Mouse (Mus musculus) left cerebral cortex, adult 2 months (tissue): ENCODE results near the gene Itsn1. TPM values are rescaled to one million over a fixed set of nuclear protein-coding genes. Genes with fewer than 3 reads are reported as not detected.
A peak's percentile ranks its signal among the peaks of the same experiment; 100 is the strongest.

ENCODE experiments used
- DNase-seq, 2 experiments: peaks; one replicate each; pipeline ENCODE4 v3.0.0; 2021 to 2022; ENCODE audit warnings: low spot score in 2 of 2, mixed read lengths in 1 of 2; ENCODE audit errors: extremely low spot score in 1 of 2
- H3K27ac ChIP-seq: fragments of 200-600 bp; 2 replicates; pipeline ENCODE4 v1.8.1; 2022
- H3K4me3 ChIP-seq: fragments of 200-600 bp; 2 replicates; pipeline ENCODE4 v1.8.1; 2022
- CTCF ChIP-seq: fragments of 200-600 bp; IDR thresholded peaks from 2 replicates; pipeline ENCODE4 v1.8.1; 2022; ENCODE audit warnings: antibody characterized with exemption, mild to moderate bottlenecking, moderate library complexity
- intact Hi-C: fragments of 180-260 bp; cut with DNase I; formaldehyde crosslinking; loops from one replicate; pipeline ENCODE4 v1.15.1; 2025
- total RNA-seq, 2 experiments: library from RNA; stranded (reverse); gene quantifications; 2 replicates each; pipeline ENCODE4 v1.2.3; 2021

Gene Itsn1
- total RNA-seq, 2 experiments from 2014 or later = 133 to 156 TPM

DNA sequence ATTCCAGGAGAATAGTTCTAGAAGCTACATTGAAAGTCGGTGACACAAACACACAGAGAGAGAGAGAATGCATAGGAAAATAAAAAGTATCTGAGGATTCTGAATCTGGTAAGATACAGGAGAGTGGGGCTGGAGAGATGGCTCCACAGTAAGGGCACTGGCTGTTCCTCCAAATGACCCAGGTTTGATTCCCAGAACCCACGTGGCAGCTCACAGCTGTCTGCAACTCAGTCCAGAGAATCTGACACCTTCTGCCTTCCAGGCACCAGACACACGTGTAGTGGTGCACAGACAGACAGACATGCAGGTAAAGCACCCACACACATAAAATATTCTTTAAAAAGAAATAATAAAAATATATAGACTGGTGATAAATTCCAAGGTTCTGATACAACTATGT, 144.6 kb downstream of the Itsn1 start:
- H3K4me3 ChIP-seq = no peak overlapping the region
- intact Hi-C loops = no loop called here
- no peak for TF ChIP-seq CTCF
- H3K27ac ChIP-seq = no peak overlapping the region
- DNase-seq = no peak

GRCm38 (mm10) chr16:91875567-91876344, 146.7 kb downstream of the Itsn1 start:
- H3K27ac ChIP-seq = no peak overlapping the region
- H3K4me3 ChIP-seq = no peak overlapping the region
- TF ChIP-seq CTCF = no peak
- DNase-seq = no peak
- intact Hi-C loops = no loop called here

- DNase-seq = no peak
- no peak for TF ChIP-seq CTCF
- Histone ChIP-seq H3K4me3 (no peak overlapping the region), H3K27ac (no peak overlapping the region)
- intact Hi-C loops = no loop called here
Observed at GRCm38 (mm10) chr16:91876457-91876856, 147.4 kb downstream of the Itsn1 start.

GRCm38 (mm10) chr16:91879101-91879500, 150.0 kb downstream of the Itsn1 start:
- DNase-seq = no peak
- H3K4me3 ChIP-seq = no peak overlapping the region
- intact Hi-C loops = no loop called here
- H3K27ac ChIP-seq = no peak overlapping the region
- no peak for TF ChIP-seq CTCF

DNA sequence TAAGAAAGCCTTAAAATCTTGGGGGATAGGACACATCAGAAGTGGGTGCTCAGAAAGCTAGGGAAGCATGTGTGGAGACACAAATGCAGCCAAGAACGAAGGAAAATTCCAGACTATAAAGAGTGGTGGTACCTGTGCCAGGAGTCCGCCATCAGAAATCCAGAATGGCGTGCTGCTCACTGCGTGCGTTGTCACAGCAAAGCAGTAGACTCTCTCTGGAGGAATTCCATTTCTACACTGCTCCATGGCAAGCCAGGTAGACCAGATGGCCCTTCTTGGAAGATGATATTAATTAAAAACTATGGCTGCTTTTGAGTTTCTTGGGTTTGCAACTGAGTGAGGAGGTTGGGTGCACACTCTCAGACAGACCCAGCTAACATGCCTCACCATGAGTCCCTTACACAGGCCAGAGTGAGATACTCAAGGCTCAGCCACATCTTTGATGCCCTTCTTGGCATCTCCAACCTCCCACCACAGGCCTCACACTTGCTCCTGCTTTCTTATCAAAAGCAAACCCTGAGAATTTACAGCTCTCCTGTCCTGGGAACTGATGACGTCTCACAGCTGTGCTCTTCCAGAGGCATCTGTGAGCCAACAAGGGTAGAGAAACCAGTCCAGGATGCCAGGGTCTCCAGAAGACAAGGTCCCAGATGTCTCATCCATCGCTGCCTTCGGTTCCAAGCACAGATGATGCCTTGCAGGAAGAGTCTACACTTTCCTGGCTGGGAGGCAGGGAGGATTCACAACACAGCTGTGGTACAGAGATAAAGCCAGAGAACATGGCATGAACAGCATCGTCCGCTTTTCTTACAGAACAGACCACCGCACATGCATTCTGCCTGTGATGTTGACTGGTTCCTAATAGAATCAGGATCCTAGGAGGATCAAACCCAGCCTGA, 152.0 kb downstream of the Itsn1 start:
- TF ChIP-seq CTCF = no peak
- no peak for DNase-seq
- H3K27ac ChIP-seq = 0 out of 2 replicates have a peak overlapping the region, but pooled peaks have one; percentile 2
- intact Hi-C loops = no loop called here
- H3K4me3 ChIP-seq = no peak overlapping the region

GRCm38 (mm10) chr16:91882168-91882859, 153.2 kb downstream of the Itsn1 start:
- intact Hi-C loops = no loop called here
- no peak for DNase-seq
- no peak for TF ChIP-seq CTCF
- H3K27ac ChIP-seq = no peak overlapping the region
- no peak overlapping the region for H3K4me3 ChIP-seq

GRCm38 (mm10) chr16:91883636-91884035, 154.6 kb downstream of the Itsn1 start:
- no peak for TF ChIP-seq CTCF

GRCm38 (mm10) chr16:91884196-91884595, 155.1 kb downstream of the Itsn1 start:
- TF ChIP-seq CTCF = peak; percentile 61
- H3K4me3 ChIP-seq = no peak overlapping the region
- no peak overlapping the region for H3K27ac ChIP-seq
- intact Hi-C loops = no loop called here
- DNase-seq = no peak

More at GRCm38 (mm10) chr16:91883636-91884035, 154.6 kb downstream of the Itsn1 start:
- H3K27ac ChIP-seq = no peak overlapping the region
- no peak overlapping the region for H3K4me3 ChIP-seq
- no peak for DNase-seq
- intact Hi-C loops = no loop called here

- Histone ChIP-seq H3K4me3 (no peak overlapping the region), H3K27ac (peak overlapping the region; percentile 42)
- peak; percentile 59 for TF ChIP-seq CTCF
- no peak for DNase-seq
- intact Hi-C loops = no loop called here
Observed at GRCm38 (mm10) chr16:91885389-91886122, 156.5 kb downstream of the Itsn1 start.

DNA sequence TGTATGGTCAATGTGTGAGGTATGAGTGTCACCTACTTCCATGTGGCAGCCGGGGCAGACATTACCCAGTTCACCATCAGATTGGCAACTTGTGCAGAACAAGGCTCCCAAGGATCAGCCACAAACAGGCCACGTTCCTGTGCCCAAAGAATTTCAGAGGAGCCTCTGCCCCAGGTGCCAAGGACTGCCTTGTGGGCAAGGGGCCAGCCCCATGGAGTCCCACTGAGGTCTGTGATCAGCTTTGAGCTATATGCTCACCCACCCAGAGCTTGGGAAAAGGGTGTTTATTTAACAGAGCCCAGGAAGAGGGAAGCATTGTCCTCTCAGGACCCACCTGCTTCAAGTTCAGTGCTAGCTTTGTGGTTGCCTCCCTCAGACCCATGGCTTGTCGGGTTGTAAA, 159.3 kb downstream of the Itsn1 start:
- intact Hi-C loops = no loop called here
- Histone ChIP-seq H3K27ac (no peak overlapping the region), H3K4me3 (no peak overlapping the region)
- no peak for TF ChIP-seq CTCF
- no peak for DNase-seq

DNA sequence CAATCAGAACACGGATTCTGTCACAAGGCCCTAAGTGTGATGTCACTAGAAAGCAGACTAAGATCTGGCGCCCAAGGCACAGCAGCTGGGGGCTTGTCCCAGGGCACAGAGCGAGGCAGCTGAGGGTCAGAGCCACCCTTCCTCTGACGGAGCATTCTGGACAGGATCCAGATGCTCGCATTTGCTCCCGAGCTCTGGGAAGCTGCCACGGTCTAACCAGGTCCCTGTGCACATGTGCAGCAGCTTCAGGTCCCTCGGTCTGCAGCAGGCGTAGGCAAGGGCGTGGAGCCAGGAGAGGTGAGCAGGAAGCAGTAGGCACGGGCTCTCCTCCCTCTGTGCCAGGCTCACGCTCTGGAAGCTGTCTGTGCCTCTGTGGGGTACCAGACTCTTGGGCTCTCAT, 160.8 kb downstream of the Itsn1 start:
- Histone ChIP-seq H3K4me3 (no peak overlapping the region), H3K27ac (no peak overlapping the region)
- TF ChIP-seq CTCF = no peak
- DNase-seq = peak in 1 of 2 experiments; percentile 42
- intact Hi-C loops = no loop called here
